Mouse (Mus musculus) layer of hippocampus, postnatal 36 days (tissue): ENCODE data around the gene Glra3. TPM values are rescaled to one million over a fixed set of nuclear protein-coding genes. Genes with fewer than 3 reads are reported as not detected.

Source experiments
- DNase-seq, 2 experiments: peaks; one replicate each; pipeline ENCODE4 v3.0.0; 2022
- total RNA-seq, 2 experiments: library from RNA; stranded (reverse); gene quantifications; 2 replicates each; pipeline ENCODE4 v1.2.3; 2021

Glra3 gene
- 1 to 10 TPM; 1.6 to 1.9 TPM for total RNA-seq

DNA sequence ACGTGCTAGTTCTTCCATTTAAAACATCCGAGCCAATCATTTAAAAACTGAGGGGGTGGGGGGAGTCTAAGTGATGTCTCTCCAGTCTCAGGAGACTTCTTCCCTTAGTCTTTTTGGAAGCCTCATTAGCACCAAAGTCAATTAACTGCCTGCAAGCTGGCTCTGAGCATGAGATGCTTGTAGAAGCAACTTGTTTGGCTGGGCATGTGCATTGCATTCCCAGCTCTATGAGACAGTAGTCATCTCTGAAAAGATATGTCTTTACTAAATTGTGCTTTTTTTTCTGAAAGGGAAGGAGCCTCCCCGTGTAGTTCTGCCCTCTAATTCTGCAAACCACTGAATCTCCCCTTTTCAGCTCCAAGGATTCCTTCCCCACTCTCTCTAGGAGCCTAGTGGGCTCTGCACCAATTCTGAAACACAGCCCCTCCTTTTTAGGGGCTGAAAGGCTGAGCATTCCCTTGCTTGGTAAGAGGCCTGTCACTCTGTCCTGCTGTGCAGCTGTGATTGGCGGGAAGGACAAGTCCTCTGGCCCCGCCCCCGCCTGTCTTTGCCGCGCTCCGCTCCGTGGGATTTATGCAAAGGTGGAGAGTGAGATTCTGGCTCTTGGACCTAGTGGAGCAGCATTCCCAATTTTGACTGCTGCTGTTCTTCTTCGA is at the start of gene Glra3:
Gene Glra3 (plus strand): TSS at position 591 of the 656 bp plus-strand sequence.
- DNase-seq, result peak; percentile 8 to 14

DNA sequence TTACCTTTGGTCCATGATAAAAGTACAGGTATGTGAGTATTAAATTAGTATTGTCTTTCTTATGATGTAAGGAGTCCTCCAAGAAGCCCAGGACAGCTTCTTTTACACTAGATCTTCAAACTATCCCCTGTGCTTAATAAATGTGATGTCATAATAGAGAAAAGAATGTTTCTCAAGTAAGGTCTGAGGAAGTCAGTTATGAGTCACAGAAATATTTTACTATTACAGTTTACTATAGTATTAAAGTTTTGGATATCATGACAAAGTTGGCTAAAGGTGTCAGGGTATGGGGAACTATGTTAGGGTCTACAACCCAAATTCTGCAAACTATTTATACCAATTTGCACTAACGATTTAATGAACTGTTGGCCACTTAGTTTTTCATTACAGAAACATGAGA is 33.4 kb upstream of the Glra3 start, which contains the start of gene Adam29:
Gene Adam29 (minus strand): TSS at position 101 of the 400 bp plus-strand sequence.
- DNase-seq, result no peak

DNA sequence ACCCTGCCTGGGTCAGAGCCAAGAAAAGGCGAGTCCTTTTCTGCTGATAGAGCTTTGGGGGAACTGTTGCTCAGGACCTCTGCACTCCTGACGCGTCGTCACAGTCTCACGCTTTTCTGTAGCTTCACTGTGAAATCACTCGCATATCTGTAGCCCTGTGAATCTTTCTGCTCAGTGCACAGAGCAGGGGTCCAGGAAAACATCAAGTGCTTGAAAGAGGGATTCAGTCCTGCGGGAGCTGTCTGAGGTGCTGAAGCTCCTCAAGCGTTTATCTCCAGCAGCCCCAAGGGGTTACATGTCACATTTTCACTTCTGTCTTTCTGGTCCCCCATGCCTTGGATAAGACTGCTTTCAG is 243 bp downstream of the Glra3 start:
- DNase-seq, result no peak

DNA sequence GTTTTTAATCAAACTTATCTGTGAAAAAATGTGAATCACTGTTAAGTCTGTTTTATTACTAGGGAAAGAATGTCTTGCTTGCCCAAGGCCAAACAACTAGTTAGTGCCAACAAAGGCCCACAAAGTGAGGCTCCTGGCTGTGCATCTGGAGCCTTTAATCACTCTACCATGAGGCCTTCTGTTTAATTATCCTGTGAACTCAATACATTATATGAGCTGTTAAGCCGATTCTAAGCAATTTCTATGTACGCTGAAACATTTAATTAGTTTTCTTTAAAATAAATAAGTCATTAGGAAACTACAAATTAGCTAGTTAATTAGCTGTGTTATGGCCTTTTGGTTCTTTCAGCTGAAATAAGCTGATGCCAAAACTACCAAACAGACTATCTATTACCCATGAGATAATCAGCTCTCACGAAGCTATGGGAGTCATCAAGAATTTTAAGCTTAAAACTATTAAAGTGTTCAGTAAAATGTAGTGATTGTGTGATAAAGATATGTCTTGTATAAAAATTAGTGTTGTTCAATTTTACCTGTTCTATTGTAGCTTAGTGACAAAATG is 24.6 kb downstream of the Glra3 start:
- no peak for DNase-seq

DNA sequence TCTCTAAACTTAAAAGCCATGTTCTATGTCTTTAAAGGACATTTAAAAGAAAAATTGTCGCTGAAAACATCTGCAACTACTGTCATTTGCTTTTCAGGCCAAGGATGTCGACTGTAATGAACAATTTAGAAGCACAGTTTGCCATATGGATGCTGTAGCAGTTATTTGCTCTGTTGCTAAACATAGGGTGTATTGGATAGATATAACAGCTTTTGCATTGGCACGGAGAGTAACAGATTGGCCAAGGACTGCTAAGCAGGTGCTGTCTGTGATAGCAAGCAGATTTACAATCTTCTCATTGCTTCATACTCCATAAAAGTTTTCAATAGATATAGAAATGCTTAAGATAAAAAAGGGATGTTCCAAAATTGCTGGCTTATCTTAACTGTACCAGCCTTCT is 57.6 kb downstream of the Glra3 start:
- DNase-seq, result peak; percentile 7 to 12

DNA sequence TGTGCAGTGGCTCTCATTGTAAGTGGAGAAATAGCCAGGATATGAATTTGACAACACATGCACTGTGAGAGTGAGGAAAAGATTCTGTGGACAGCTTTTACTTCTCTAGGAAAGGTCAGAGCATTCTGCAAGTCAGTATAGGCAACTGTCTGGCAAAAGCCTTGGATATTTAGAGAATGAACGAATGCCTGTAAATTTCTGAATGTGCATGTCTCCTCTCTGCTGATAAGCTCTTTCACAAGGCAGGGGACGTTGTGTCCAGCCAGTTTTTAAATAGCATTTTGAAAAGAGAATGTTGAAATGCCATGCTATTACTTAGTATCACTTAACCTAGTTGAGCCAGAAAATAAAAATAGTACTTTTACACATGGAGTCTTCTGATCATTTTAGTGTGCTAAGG is 114.1 kb downstream of the Glra3 start:
- DNase-seq, result no peak

DNA sequence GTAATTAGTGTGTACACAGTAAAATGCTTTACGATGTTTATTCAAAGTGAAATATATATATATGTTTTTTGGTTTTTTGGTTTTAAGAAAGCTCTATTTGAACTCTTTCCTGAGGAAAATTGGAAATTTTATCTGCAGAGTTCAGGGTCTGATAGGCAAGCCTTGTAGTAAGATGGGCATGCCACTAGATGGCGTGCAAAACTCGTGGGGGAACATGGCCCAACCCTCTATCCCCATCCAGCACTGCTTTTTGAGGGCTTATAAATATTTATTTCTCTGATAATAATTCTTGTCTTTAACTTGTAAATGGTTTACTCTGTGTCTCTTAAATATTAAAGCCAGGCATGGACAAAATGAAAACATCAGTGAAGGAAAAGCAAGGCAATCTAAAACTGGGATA is 122.8 kb downstream of the Glra3 start:
- peak; percentile 23 to 35 for DNase-seq

DNA sequence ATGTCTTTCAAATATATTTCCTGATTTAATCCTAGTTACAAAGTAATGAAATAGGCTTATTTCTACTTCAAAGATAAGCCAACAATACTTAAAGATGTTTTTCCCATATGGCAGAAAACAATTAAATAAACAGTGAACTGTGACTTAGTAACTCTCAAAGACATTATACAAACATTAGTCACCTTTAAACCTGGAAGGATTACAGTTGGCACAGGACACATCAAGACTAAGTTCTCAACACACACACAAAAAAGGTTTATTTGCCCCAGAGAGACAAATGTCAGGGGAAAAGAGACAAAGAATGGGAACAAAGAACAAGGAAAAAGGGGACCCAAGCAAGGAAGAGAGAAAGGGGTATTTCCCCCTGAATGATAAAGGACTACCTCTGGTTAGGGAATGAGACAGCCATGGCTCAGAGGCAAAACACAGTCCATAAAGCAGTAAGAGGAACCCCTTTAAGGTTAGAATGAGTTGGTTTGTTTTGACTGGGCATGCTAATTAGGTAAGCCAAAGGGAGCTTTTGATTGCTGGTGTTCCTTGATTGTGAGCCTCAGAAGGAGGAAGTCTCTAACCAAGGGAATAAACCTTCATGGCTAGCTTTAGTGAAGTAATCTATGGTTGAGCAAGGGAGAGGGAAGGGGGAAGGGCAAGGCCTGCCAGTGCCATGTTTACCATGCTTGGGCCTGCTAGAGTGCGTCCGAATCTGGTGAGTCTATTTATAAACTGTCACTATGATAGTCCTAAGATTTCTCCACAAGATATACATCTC is 130.4 kb downstream of the Glra3 start:
- DNase-seq, result no peak

DNA sequence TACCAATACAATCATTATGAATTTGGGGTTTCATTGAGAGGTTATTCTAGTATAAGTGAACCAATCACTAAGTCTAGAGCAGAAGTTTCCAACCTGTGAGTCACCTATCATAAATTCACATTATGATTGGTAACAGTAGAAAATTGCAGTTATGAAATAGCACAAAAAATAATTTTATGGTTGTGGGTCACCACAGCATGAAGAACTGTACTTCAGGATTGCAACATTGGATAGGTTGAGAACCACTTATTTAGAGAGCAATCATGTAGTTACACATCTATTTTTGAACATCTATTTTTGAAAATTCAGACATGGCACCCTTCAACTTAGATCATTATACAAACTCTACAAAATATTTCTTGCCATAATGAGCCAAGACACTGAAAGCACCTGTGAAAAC is 143.4 kb downstream of the Glra3 start:
- no peak for DNase-seq

DNA sequence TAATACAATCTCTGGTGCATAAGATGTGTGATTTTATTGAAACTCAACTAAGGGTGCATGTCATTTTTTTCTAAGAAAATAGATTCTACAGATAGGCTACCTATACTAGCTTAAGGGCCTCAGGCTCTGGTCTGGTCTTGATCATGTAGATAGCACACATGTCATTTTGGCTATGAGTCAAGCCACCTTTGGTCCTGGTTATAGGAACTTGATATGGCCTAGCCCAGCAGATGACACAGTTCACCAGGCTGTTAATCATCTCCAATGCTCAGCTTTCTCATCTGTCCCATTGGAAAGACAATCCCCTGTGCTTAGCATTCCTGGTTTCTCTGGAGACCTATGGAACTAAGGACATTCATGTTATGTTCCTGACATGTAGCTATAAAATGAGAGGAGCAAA is 154.1 kb downstream of the Glra3 start:
- no peak for DNase-seq

GRCm38 (mm10) chr8:56110296-56110695 is 170.0 kb downstream of the Glra3 start:
- DNase-seq, result no peak

DNA sequence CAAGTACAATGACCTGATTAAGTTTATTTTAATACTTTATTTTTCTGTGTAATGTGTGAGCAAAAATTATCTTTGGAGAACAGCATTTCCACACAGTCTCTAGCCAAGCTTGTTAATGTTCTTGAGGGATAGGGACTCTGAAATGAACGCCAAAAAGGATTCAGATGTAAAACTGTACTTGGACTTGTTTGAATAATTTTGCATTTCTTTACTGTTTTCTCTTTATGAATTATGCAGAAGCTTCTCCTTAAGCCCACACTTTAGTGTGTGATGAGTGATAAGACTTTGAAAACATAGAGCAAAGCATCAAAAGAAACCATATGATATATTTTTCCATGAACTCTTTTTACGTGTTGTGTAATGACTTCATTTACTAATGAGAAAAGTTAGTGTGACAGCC is 189.1 kb downstream of the Glra3 start:
- no peak for DNase-seq

- DNase-seq, result no peak
Measured at GRCm38 (mm10) chr8:56150697-56151096, 210.4 kb downstream of the Glra3 start.

- DNase-seq, result no peak
Measured at GRCm38 (mm10) chr8:56151574-56151973, 211.3 kb downstream of the Glra3 start.

GRCm38 (mm10) chr8:56158966-56159365 is 218.7 kb downstream of the Glra3 start:
- DNase-seq, result no peak

Other genes starting within 250 kb of the Glra3 start
- not detected for gene Adam29, start 33.5 kb upstream of the Glra3 start, total RNA-seq